Mouse (Mus musculus) MEL (cell line): ENCODE data around the gene Cd180. TPM values are rescaled to one million over a fixed set of nuclear protein-coding genes. Genes with fewer than 3 reads are reported as not detected.

Source experiments
- DNase-seq: peaks from one replicate; pipeline ENCODE4 v3.0.0; 2011; ENCODE audit warnings: low read depth, low spot score
- H3K27ac ChIP-seq: 2 replicates; pipeline ENCODE4 v1.5.1; 2012; ENCODE audit warnings: low read depth, mild to moderate bottlenecking, control low read depth, low read length, moderate library complexity; ENCODE audit not compliant: control insufficient read depth
- H3K27me3 ChIP-seq, 2 experiments: fragments of 150-350 bp in 1 of 2; sonication (generic) in 1 of 2; 2 replicates each; pipeline ENCODE4 v1.6.1; 2012; ENCODE audit warnings: low read length in 2 of 2, mild to moderate bottlenecking in 2 of 2, improper control_type of control experiment in 1 of 2, moderate library complexity in 1 of 2; ENCODE audit not compliant: insufficient read depth in 2 of 2, control insufficient read depth in 1 of 2
- H3K36me3 ChIP-seq, 2 experiments: 2 replicates each; pipeline ENCODE4 v1.6.1; 2012 to 2014; ENCODE audit warnings: low read length in 2 of 2, improper control_type of control experiment in 1 of 2, inconsistent platforms in 1 of 2, mild to moderate bottlenecking in 1 of 2; ENCODE audit not compliant: insufficient read depth in 2 of 2, control insufficient read depth in 1 of 2
- H3K4me1 ChIP-seq, 2 experiments: fragments of 150-350 bp in 1 of 2; sonication (generic) in 1 of 2; 2 replicates each; pipeline ENCODE4 v1.6.1; 2012; ENCODE audit warnings: low read length in 2 of 2, improper control_type of control experiment in 1 of 2, mild to moderate bottlenecking in 1 of 2; ENCODE audit not compliant: insufficient read depth in 2 of 2, control insufficient read depth in 1 of 2
- H3K4me3 ChIP-seq, 2 experiments: fragments of 150-350 bp in 1 of 2; sonication (generic) in 1 of 2; 2 replicates each; pipeline ENCODE4 v1.5.1; 2012; ENCODE audit warnings: low read depth in 2 of 2, low read length in 2 of 2, mild to moderate bottlenecking in 2 of 2, moderate library complexity in 2 of 2, control low read depth in 1 of 2, improper control_type of control experiment in 1 of 2; ENCODE audit not compliant: control insufficient read depth in 1 of 2, insufficient read depth in 1 of 2
- H3K79me2 ChIP-seq: 2 replicates; pipeline ENCODE4 v1.6.1; 2012; ENCODE audit warnings: mild to moderate bottlenecking, low read length, moderate library complexity; ENCODE audit not compliant: control insufficient read depth, poor library complexity, insufficient read depth
- H3K9ac ChIP-seq: 2 replicates; pipeline ENCODE4 v1.6.1; 2012; ENCODE audit warnings: low read depth, mild to moderate bottlenecking, control low read depth, low read length, moderate library complexity; ENCODE audit not compliant: control insufficient read depth, poor library complexity, severe bottlenecking
- H3K9me3 ChIP-seq: fragments of 150-350 bp; sonication (generic); replicated peaks from 2 replicates; pipeline ENCODE4 v1.6.1; 2012; ENCODE audit warnings: mild to moderate bottlenecking, low read length, improper control_type of control experiment, moderate library complexity; ENCODE audit not compliant: insufficient read depth
- CHD1 ChIP-seq: IDR thresholded peaks from 2 replicates; pipeline ENCODE4 v1.6.1; 2012; ENCODE audit warnings: low read depth, mild to moderate bottlenecking, inconsistent platforms, low read length, improper control_type of control experiment
- CHD2 ChIP-seq: IDR thresholded peaks from 2 replicates; pipeline ENCODE4 v1.6.1; 2011; ENCODE audit warnings: low read length, improper control_type of control experiment
- CTCF ChIP-seq, 3 experiments: IDR thresholded peaks in 2 of 3; conservative IDR thresholded peaks in 1 of 3; 2 replicates each; pipeline ENCODE4 v1.5.1; 2011 to 2012; ENCODE audit warnings: low read length in 3 of 3, low read depth in 2 of 3, mild to moderate bottlenecking in 2 of 3, improper control_type of control experiment in 1 of 3, inconsistent platforms in 1 of 3, mixed read lengths in 1 of 3, moderate library complexity in 1 of 3; ENCODE audit not compliant: control insufficient read depth in 1 of 3, insufficient read depth in 1 of 3, poor library complexity in 1 of 3, severe bottlenecking in 1 of 3
- EP300 ChIP-seq, 2 experiments: IDR thresholded peaks; 2 replicates each; pipeline ENCODE4 v1.6.1; 2011; ENCODE audit warnings: improper control_type of control experiment in 2 of 2, low read length in 2 of 2, low read depth in 1 of 2, mild to moderate bottlenecking in 1 of 2
- GATA1 ChIP-seq: IDR thresholded peaks from 2 replicates; pipeline ENCODE4 v1.6.1; 2011; ENCODE audit warnings: low read depth, low read length, improper control_type of control experiment
- MAFK ChIP-seq: IDR thresholded peaks from 2 replicates; pipeline ENCODE4 v1.6.1; 2011; ENCODE audit warnings: low read depth, mild to moderate bottlenecking, low read length, improper control_type of control experiment, borderline replicate concordance
- MEF2A ChIP-seq: IDR thresholded peaks from 2 replicates; pipeline ENCODE4 v1.6.1; 2014; ENCODE audit warnings: low read depth, mild to moderate bottlenecking, inconsistent platforms, low read length, improper control_type of control experiment; ENCODE audit not compliant: poor library complexity, insufficient replicate concordance, severe bottlenecking; ENCODE audit errors: extremely low read depth
- POLR2A ChIP-seq, 2 experiments: IDR thresholded peaks; 2 replicates each; pipeline ENCODE4 v1.6.1; 2011 to 2012; ENCODE audit warnings: low read length in 2 of 2, mild to moderate bottlenecking in 2 of 2, control low read depth in 1 of 2, improper control_type of control experiment in 1 of 2, low read depth in 1 of 2, moderate library complexity in 1 of 2; ENCODE audit not compliant: control insufficient read depth in 1 of 2, insufficient read depth in 1 of 2, poor library complexity in 1 of 2
- POLR2AphosphoS5 ChIP-seq: IDR thresholded peaks from 2 replicates; pipeline ENCODE4 v1.6.1; 2012; ENCODE audit warnings: low read depth, borderline replicate concordance, mild to moderate bottlenecking, inconsistent platforms, low read length, moderate library complexity, mixed read lengths
- RAD21 ChIP-seq: IDR thresholded peaks from 2 replicates; pipeline ENCODE4 v1.6.1; 2011; ENCODE audit warnings: mild to moderate bottlenecking, low read depth, low read length, improper control_type of control experiment
- RCOR1 ChIP-seq: IDR thresholded peaks from 2 replicates; pipeline ENCODE4 v1.6.1; 2012; ENCODE audit warnings: low read depth, mild to moderate bottlenecking, inconsistent platforms, low read length, improper control_type of control experiment
- TBP ChIP-seq: IDR thresholded peaks from 2 replicates; pipeline ENCODE4 v1.8.0; 2011; ENCODE audit warnings: low read depth, low read length, improper control_type of control experiment
- UBTF ChIP-seq: IDR thresholded peaks from 2 replicates; pipeline ENCODE4 v1.6.1; 2012; ENCODE audit warnings: low read depth, mild to moderate bottlenecking, inconsistent platforms, low read length, improper control_type of control experiment, moderate library complexity, borderline replicate concordance; ENCODE audit not compliant: insufficient read depth
- USF1 ChIP-seq: IDR thresholded peaks from 2 replicates; pipeline ENCODE4 v1.6.1; 2014; ENCODE audit warnings: low read depth, mild to moderate bottlenecking, inconsistent platforms, low read length, improper control_type of control experiment, moderate library complexity
- USF2 ChIP-seq, 2 experiments: IDR thresholded peaks; 2 replicates each; pipeline ENCODE4 v1.6.1; 2011 to 2012; ENCODE audit warnings: improper control_type of control experiment in 2 of 2, low read length in 2 of 2, borderline replicate concordance in 1 of 2, inconsistent platforms in 1 of 2, low read depth in 1 of 2, mild to moderate bottlenecking in 1 of 2; ENCODE audit not compliant: insufficient read depth in 1 of 2
- ZKSCAN1 ChIP-seq: IDR thresholded peaks from 2 replicates; pipeline ENCODE4 v1.6.1; 2012; ENCODE audit warnings: low read depth, mild to moderate bottlenecking, inconsistent platforms, low read length, improper control_type of control experiment, moderate library complexity
- polyA plus RNA-seq, 2 experiments: library from polyadenylated mRNA; stranded (reverse) in 1 of 2; unstranded in 1 of 2; fragments of >175 nt in 1 of 2; fragments of >200 nt in 1 of 2; gene quantifications; 2 replicates each; pipeline versions ENCODE4 v1.2.1 to v1.2.4; 2012; ENCODE audit warnings: low replicate concordance in 2 of 2, low read depth in 1 of 2; ENCODE audit not compliant: insufficient read length in 2 of 2, insufficient read depth in 1 of 2, missing spikeins in 1 of 2
- total RNA-seq: library from RNA; depleted of rRNA; stranded (reverse); fragments of 300-350 nt; gene quantifications from 2 replicates; pipeline ENCODE4 v1.2.3, GENCODE M21; 2012

Gene Cd180
- total and polyA plus RNA-seq, 3 experiments: 0.12 to 1.8 TPM; not detected in 1

DNA sequence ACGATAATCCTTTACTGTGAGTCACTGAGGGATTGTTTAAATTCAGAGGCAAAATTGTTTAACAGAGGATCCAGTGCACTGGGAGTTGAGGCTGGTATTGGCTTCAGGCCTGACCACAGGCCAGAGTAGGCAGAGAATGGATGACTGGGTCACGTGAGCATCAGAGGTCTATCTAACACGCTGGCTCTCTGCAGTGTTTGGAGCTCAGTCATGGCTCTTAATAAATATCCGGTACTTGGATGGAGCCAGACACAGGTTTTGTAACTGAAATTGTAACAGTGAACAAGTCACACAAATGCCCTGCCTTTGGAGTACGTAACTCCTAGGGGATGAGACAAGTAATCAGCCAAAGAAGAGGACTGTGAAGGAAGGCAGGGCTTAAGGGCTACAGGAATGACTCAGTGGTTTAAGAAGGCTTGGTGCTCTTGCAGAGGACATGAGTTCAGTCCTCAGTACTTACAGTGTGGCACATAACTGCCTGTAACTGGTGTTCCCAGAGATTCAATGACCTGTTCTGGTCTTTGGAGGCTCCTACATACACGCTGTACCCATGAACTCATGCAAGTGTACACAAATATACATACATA is 41.0 kb upstream of the Cd180 start:
- Histone ChIP-seq H3K27ac (no peak overlapping the region), H3K9ac (no peak overlapping the region), H3K27me3 (no peaks in the 10 kb centered on the region), H3K4me1 (no peaks in the 10 kb centered on the region), H3K79me2 (no peaks in the 10 kb centered on the region), H3K4me3 (no peak overlapping the region), H3K9me3 (no peaks in the 10 kb centered on the region), H3K36me3 (no peaks in the 10 kb centered on the region)
- no peak for DNase-seq
- TF ChIP-seq CTCF (IDR thresholded peaks at IDR 0.05 in 2 of 3, conservative IDR thresholded peaks at IDR 0.05 in 1 of 3; ENCODE audit: control insufficient read depth in 1 of 3, insufficient read depth in 1 of 3, low read depth in 2 of 3, low read length in 3 of 3, poor library complexity in 1 of 3, severe bottlenecking in 1 of 3) (no peak), EP300 (IDR thresholded peaks at IDR 0.05; ENCODE audit: low read depth in 1 of 2, low read length in 2 of 2) (no peak)

GRCm38 (mm10) chr13:102655071-102655570 is 38.2 kb upstream of the Cd180 start:
- Histone ChIP-seq H3K27ac (no peak overlapping the region), H3K9ac (no peak overlapping the region), H3K4me1 (no peaks in the 10 kb centered on the region), H3K9me3 (no peaks in the 10 kb centered on the region), H3K79me2 (no peaks in the 10 kb centered on the region), H3K36me3 (no peaks in the 10 kb centered on the region), H3K27me3 (no peaks in the 10 kb centered on the region), H3K4me3 (no peak overlapping the region)
- no peak for TF ChIP-seq RAD21
- no peak for TF ChIP-seq ZKSCAN1
- TF ChIP-seq UBTF: no peak
- no peak for TF ChIP-seq TBP
- TF ChIP-seq RCOR1: no peak
- TF ChIP-seq CHD1: no peak
- no peak for TF ChIP-seq MAFK
- no peak for TF ChIP-seq CHD2
- TF ChIP-seq USF2 (IDR thresholded peaks at IDR 0.05; ENCODE audit: borderline replicate concordance in 1 of 2, insufficient read depth in 1 of 2, low read depth in 1 of 2, low read length in 2 of 2): no peak
- TF ChIP-seq USF1: no peak
- no peak for TF ChIP-seq POLR2AphosphoS5
- no peak for TF ChIP-seq POLR2A (IDR thresholded peaks at IDR 0.05; ENCODE audit: control insufficient read depth in 1 of 2, insufficient read depth in 1 of 2, low read depth in 1 of 2, low read length in 2 of 2, poor library complexity in 1 of 2)
- no peak for TF ChIP-seq GATA1
- TF ChIP-seq MEF2A: no peak
- TF ChIP-seq EP300 (IDR thresholded peaks at IDR 0.05; ENCODE audit: low read depth in 1 of 2, low read length in 2 of 2): no peak
- DNase-seq: no peak
